Mouse (Mus musculus) frontal cortex, adult (tissue): ENCODE data around the gene Pde9a.

Experiments used
- ATAC-seq: cut with Nextera tagmentation; 2 replicates; pipeline ENCODE4 v1.9.2; 2017; ENCODE audit warnings: mild to moderate bottlenecking, moderate library complexity, mixed read lengths; ENCODE audit not compliant: low TSS enrichment

Gene Pde9a

GRCm38 (mm10) chr17:31462506-31462905 is 76.5 kb downstream of the Pde9a start:
- ATAC-seq, result no peak

GRCm38 (mm10) chr17:31466854-31467253 is 80.8 kb downstream of the Pde9a start:
- ATAC-seq, result no peak

GRCm38 (mm10) chr17:31468496-31468895 is 82.5 kb downstream of the Pde9a start:
- no peak for ATAC-seq

- ATAC-seq, result no peak
These were observed 84.9 kb downstream of the Pde9a start for GRCm38 (mm10) chr17:31470766-31471418.

DNA sequence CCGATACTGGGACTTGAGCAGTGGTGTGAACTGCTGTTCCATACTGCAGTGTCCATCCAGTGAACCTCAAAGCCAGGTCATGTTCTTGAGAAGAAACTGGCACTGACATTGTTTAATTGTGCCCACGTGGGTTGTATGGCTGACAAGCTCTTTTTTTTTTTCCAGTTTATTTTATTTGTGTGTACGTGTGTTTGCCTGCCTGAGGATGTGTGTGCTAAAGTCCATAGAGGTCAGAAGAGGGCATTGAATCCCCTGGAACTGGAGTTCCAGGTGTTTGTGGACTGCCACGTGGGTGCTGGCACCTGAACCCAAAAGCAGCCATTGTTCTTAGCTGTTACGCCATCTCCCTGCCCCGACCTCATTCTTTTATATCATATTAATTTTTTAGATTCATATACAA is 88.4 kb downstream of the Pde9a start:
- no peak for ATAC-seq

GRCm38 (mm10) chr17:31478606-31479005 is 92.6 kb downstream of the Pde9a start:
- no peak for ATAC-seq

GRCm38 (mm10) chr17:31479108-31479844 is 93.3 kb downstream of the Pde9a start:
- ATAC-seq, result no peak

GRCm38 (mm10) chr17:31486616-31487198 is 100.7 kb downstream of the Pde9a start:
- peak; percentile 55; the same call in 1 of the 2 replicates for ATAC-seq

DNA sequence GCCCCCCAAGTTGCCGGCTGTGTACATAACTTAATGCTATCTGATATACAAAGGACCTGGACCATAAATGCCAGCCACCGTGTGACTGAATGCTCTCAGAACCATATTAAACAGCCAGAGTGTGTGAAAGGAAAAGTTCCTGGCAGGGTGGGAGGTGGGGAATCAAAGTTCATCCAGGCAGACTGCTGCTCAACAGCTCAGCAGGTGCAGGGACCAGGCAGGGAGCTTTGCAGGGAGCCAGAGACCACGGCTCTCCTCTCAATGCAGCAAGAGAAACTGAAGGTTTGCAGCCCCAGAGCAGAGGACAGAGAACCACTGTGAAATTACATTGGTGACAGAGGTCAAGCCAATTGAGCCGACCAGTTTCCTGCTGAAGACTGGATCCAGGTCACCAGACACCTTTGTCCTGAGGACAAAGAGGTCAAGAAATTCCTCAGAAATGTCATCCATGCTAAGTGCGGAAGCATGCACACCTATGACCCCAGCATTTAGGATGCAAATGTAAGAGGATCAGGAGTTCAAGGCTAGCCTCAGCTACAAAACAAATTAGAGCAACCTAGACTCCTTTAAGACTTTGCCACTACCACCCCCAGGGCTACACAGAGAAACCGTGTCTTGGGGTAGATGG is 101.5 kb downstream of the Pde9a start:
- no peak for ATAC-seq

GRCm38 (mm10) chr17:31491355-31491754 is 105.3 kb downstream of the Pde9a start:
- ATAC-seq, result no peak

- ATAC-seq, result peak; percentile 92
These were observed 106.4 kb downstream of the Pde9a start for GRCm38 (mm10) chr17:31492416-31492815.

GRCm38 (mm10) chr17:31494989-31495388 is 109.0 kb downstream of the Pde9a start:
- ATAC-seq, result no peak

- ATAC-seq, result no peak
These were observed 111.7 kb downstream of the Pde9a start for GRCm38 (mm10) chr17:31497726-31498125.

GRCm38 (mm10) chr17:31499725-31500124 is 113.7 kb downstream of the Pde9a start:
- ATAC-seq, result no peak

- no peak for ATAC-seq
These were observed 114.4 kb downstream of the Pde9a start for GRCm38 (mm10) chr17:31500416-31500815.

DNA sequence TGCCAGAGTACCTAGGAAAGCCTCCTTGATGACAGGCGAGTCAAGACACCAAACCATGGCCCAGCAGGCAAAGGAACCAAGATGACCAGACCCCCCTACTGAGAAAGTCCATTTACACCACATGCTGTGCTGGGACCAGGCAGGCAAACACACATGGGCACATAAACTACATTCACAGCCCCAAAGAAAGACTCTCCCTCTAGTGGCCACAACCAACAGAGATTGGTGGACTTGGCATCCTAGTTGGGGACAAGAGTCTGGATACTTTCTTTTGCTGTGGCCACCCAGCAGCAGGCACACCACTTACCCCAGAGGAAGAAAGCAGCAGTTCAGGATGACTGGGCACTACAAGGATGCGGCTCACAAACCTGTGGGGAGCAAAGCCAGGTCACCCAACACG is 114.9 kb downstream of the Pde9a start:
- ATAC-seq, result no peak

GRCm38 (mm10) chr17:31502261-31502927 is 116.4 kb downstream of the Pde9a start:
- ATAC-seq, result no peak

DNA sequence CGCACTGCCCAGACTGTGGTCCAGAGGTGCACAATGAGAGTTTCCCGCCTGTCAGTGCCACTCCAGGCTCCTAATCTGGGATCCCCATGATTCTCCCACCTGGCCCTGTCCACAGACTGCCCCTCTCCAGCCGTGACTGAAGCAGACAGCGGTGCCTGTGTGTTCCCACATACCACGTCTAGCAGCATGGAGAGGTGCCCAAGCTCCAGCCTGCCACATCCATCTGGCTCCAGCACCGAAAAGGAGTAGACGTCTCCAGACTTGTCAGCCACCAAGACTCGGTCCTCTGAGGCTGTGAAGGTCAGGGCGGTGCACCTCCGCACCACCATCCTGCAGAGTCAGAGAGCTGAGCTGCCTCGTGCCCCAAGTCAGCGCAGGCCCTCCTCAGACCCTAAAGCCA is 117.3 kb downstream of the Pde9a start:
- ATAC-seq, result peak; percentile 68

- ATAC-seq, result peak; percentile 39
These were observed 117.9 kb downstream of the Pde9a start for GRCm38 (mm10) chr17:31503936-31504335.

DNA sequence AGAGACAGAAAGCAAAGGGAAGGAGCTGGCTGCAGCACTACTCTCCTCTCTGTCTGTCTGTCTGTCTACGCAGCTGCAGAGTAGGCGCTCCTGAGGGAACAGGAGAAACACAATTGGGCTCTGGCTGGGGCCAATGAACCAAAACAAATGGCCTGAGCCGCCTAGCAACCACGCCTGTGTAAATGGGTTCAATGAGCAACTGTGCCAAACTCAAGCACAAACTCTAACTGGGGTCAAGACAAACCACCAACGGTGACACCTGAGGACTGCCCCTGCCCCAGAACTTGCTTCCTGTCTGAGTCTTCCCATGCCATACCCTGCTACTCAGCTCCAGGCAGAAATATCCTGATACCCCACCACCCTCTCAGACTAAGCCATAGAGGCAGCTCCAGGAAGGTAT is 119.0 kb downstream of the Pde9a start:
- ATAC-seq, result no peak

DNA sequence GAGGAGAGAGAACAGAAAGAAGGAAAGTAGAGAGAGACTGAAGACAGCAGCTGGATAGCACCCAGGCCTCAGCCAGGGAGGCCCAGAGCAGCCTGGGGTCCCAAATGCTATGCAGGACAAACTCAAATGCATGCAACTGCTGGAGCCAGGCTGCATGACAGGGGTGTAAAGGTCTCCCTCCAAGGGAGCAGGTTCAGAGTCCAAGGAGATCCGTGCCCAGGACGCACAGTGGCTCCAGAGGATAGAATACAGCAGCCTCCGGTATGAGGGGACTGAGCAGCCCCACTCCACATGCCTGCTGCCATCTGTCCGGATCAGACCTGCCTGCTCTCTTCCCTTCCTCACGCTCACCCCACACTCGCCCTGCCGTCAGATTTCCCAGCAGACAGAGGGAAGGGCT is 120.3 kb downstream of the Pde9a start:
- ATAC-seq, result no peak

- no peak for ATAC-seq
These were observed 124.9 kb downstream of the Pde9a start for GRCm38 (mm10) chr17:31510944-31511343.
